Mouse (Mus musculus) stomach, embryonic 15.5 days (tissue): ENCODE results near the gene Tenm3. TPM values are rescaled to one million over a fixed set of nuclear protein-coding genes. Genes with fewer than 3 reads are reported as not detected.
A peak's percentile ranks its signal among the peaks of the same experiment; 100 is the strongest.

ENCODE experiments used
- ATAC-seq: fragments of 200-750 bp; cut with Nextera tagmentation; 2 replicates; pipeline ENCODE4 v1.8.0; 2017; ENCODE audit warnings: low read depth, moderate number of reproducible peaks, moderate TSS enrichment; ENCODE audit not compliant: insufficient read depth, low FRiP score
- H3K27ac ChIP-seq: fragments of 300-500 bp; sonication (generic); 2 replicates; pipeline ENCODE4 v1.5.1; 2015; ENCODE audit warnings: mild to moderate bottlenecking, inconsistent platforms
- H3K27me3 ChIP-seq: fragments of 300-500 bp; sonication (generic); replicated peaks from 2 replicates; pipeline ENCODE4 v1.6.1; 2015; ENCODE audit warnings: inconsistent platforms
- H3K36me3 ChIP-seq: fragments of 300-500 bp; sonication (generic); 2 replicates; pipeline ENCODE4 v1.6.1; 2015; ENCODE audit warnings: inconsistent platforms
- H3K4me1 ChIP-seq: fragments of 300-500 bp; sonication (generic); 2 replicates; pipeline ENCODE4 v1.6.1; 2015; ENCODE audit warnings: inconsistent platforms
- H3K4me2 ChIP-seq: fragments of 300-500 bp; sonication (generic); 2 replicates; pipeline ENCODE4 v1.6.1; 2015; ENCODE audit warnings: mild to moderate bottlenecking, inconsistent platforms
- H3K4me3 ChIP-seq: fragments of 300-500 bp; sonication (generic); replicated peaks from 2 replicates; pipeline ENCODE4 v1.5.1; 2015; ENCODE audit warnings: inconsistent platforms
- H3K9ac ChIP-seq: fragments of 300-500 bp; sonication (generic); 2 replicates; pipeline ENCODE4 v1.6.1; 2015; ENCODE audit warnings: inconsistent platforms
- H3K9me3 ChIP-seq: fragments of 300-500 bp; sonication (generic); 2 replicates; pipeline ENCODE4 v1.6.1; 2016; ENCODE audit warnings: inconsistent platforms
- WGBS: fragments of 180-500 bp; shearing (Covaris S2); methylation state at CpG from one replicate; pipeline ENCODE4 v1.1.7; 2015; 5-methylcytosine and 5-hydroxymethylcytosine counted together
- polyA plus RNA-seq: library from polyadenylated mRNA; unstranded; fragments of >200 nt; fragmentation: Nextera tagmentation; extraction: Ambion mirVana; gene quantifications from 2 replicates; pipeline ENCODE4 v1.2.1, GENCODE M21; 2015

Tenm3 gene
- polyA plus RNA-seq, 1 experiment from 2014 or later: 14.6 TPM

GRCm38 (mm10) chr8:48842516-48842990 lies 1.2 kb downstream of the Tenm3 start:
- H3K27me3 ChIP-seq: 0 out of 2 replicates have a peak, but pooled peaks cover 6% of the 10 kb centered on the region
- H3K9me3 ChIP-seq: no peaks in the 10 kb centered on the region
- peak overlapping the region; percentile 88 for H3K4me2 ChIP-seq
- ATAC-seq: no peak
- H3K9ac ChIP-seq: peak overlapping the region; percentile 50
- no peaks in the 10 kb centered on the region for H3K36me3 ChIP-seq
- peaks cover 11% of the 10 kb centered on the region; the same call in 1 of the 2 replicates for H3K4me1 ChIP-seq
- WGBS: 0% methylated on average over 11 of the region's 11 CpGs
- peak overlapping the region; percentile 78 for H3K4me3 ChIP-seq
- peak overlapping the region; percentile 72 for H3K27ac ChIP-seq

GRCm38 (mm10) chr8:48842035-48842434 lies 1.7 kb downstream of the Tenm3 start:
- Histone ChIP-seq H3K4me2 (peak overlapping the region; percentile 88), H3K4me3 (peak overlapping the region; percentile 78), H3K27ac (no peak overlapping the region), H3K27me3 (0 out of 2 replicates have a peak, but pooled peaks cover 6% of the 10 kb centered on the region), H3K4me1 (peaks cover 11% of the 10 kb centered on the region; the same call in 1 of the 2 replicates), H3K36me3 (no peaks in the 10 kb centered on the region), H3K9ac (peak overlapping the region; percentile 50; the same call in 1 of the 2 replicates), H3K9me3 (no peaks in the 10 kb centered on the region)
- WGBS: 10% methylated on average over 4 of the region's 4 CpGs
- ATAC-seq: no peak

- H3K27me3 ChIP-seq: no peaks in the 10 kb centered on the region
- H3K9ac ChIP-seq: no peak overlapping the region
- no peak for ATAC-seq
- no peak overlapping the region for H3K27ac ChIP-seq
- H3K4me1 ChIP-seq: no peaks in the 10 kb centered on the region
- no peak overlapping the region for H3K4me3 ChIP-seq
- no peak overlapping the region for H3K4me2 ChIP-seq
- 84% methylated on average over 2 of the region's 2 CpGs for WGBS
- H3K9me3 ChIP-seq: no peaks in the 10 kb centered on the region
- H3K36me3 ChIP-seq: no peaks in the 10 kb centered on the region
Measured at GRCm38 (mm10) chr8:48835745-48836144, 8.0 kb downstream of the Tenm3 start.

GRCm38 (mm10) chr8:48827454-48827853 lies 16.3 kb downstream of the Tenm3 start:
- ATAC-seq: no peak

GRCm38 (mm10) chr8:48825666-48826065 lies 18.1 kb downstream of the Tenm3 start:
- no peak for ATAC-seq
- 88% methylated on average over 7 of the region's 7 CpGs for WGBS

More at GRCm38 (mm10) chr8:48827454-48827853, 16.3 kb downstream of the Tenm3 start:
- Histone ChIP-seq H3K9me3 (no peaks in the 10 kb centered on the region), H3K4me3 (no peak overlapping the region), H3K36me3 (no peaks in the 10 kb centered on the region), H3K4me2 (no peak overlapping the region), H3K9ac (no peak overlapping the region), H3K4me1 (no peaks in the 10 kb centered on the region), H3K27me3 (no peaks in the 10 kb centered on the region), H3K27ac (no peak overlapping the region)
- 76% methylated on average over 9 of the region's 9 CpGs for WGBS

GRCm38 (mm10) chr8:48822291-48822690 lies 21.5 kb downstream of the Tenm3 start:
- H3K4me3 ChIP-seq: no peak overlapping the region
- H3K36me3 ChIP-seq: no peaks in the 10 kb centered on the region
- H3K4me1 ChIP-seq: no peaks in the 10 kb centered on the region
- no peaks in the 10 kb centered on the region for H3K9me3 ChIP-seq
- 79% methylated on average over 4 of the region's 4 CpGs for WGBS
- H3K9ac ChIP-seq: no peak overlapping the region
- no peak for ATAC-seq
- no peak overlapping the region for H3K4me2 ChIP-seq
- H3K27ac ChIP-seq: no peak overlapping the region
- H3K27me3 ChIP-seq: no peaks in the 10 kb centered on the region

More at GRCm38 (mm10) chr8:48825666-48826065, 18.1 kb downstream of the Tenm3 start:
- H3K27ac ChIP-seq: no peak overlapping the region
- no peaks in the 10 kb centered on the region for H3K4me1 ChIP-seq
- no peaks in the 10 kb centered on the region for H3K9me3 ChIP-seq
- no peak overlapping the region for H3K9ac ChIP-seq
- H3K36me3 ChIP-seq: no peaks in the 10 kb centered on the region
- no peak overlapping the region for H3K4me3 ChIP-seq
- H3K4me2 ChIP-seq: no peak overlapping the region
- H3K27me3 ChIP-seq: no peaks in the 10 kb centered on the region

GRCm38 (mm10) chr8:48819962-48820361 lies 23.8 kb downstream of the Tenm3 start:
- no peak overlapping the region for H3K4me3 ChIP-seq
- 23% methylated on average over 6 of the region's 6 CpGs for WGBS

GRCm38 (mm10) chr8:48819348-48819747 lies 24.4 kb downstream of the Tenm3 start:
- no peak overlapping the region; the same call in 1 of the 2 replicates for H3K27ac ChIP-seq
- peak overlapping the region; percentile 30; the same call in 1 of the 2 replicates for H3K4me2 ChIP-seq
- no peak overlapping the region for H3K9ac ChIP-seq
- ATAC-seq: no peak
- H3K27me3 ChIP-seq: no peaks in the 10 kb centered on the region
- no peaks in the 10 kb centered on the region for H3K9me3 ChIP-seq
- H3K4me3 ChIP-seq: no peak overlapping the region
- WGBS: 44% methylated on average over 5 of the region's 5 CpGs
- no peaks in the 10 kb centered on the region for H3K4me1 ChIP-seq
- H3K36me3 ChIP-seq: no peaks in the 10 kb centered on the region

More at GRCm38 (mm10) chr8:48819962-48820361, 23.8 kb downstream of the Tenm3 start:
- Histone ChIP-seq H3K9ac (no peak overlapping the region), H3K36me3 (no peaks in the 10 kb centered on the region), H3K9me3 (no peaks in the 10 kb centered on the region), H3K27ac (no peak overlapping the region), H3K27me3 (no peaks in the 10 kb centered on the region), H3K4me2 (no peak overlapping the region), H3K4me1 (no peaks in the 10 kb centered on the region)
- ATAC-seq: no peak

- Histone ChIP-seq H3K4me1 (no peaks in the 10 kb centered on the region), H3K36me3 (no peaks in the 10 kb centered on the region), H3K9ac (no peak overlapping the region), H3K4me3 (no peak overlapping the region), H3K27ac (no peak overlapping the region), H3K27me3 (no peaks in the 10 kb centered on the region), H3K9me3 (no peaks in the 10 kb centered on the region), H3K4me2 (peak overlapping the region; percentile 24)
- no peak for ATAC-seq
- 64% methylated on average over 13 of the region's 13 CpGs for whole genome bisulfite sequencing
Measured at GRCm38 (mm10) chr8:48816941-48817340, 26.8 kb downstream of the Tenm3 start.

- ATAC-seq: no peak
- H3K4me2 ChIP-seq: no peak overlapping the region
- 92% methylated on average over 1 of the region's 1 CpGs for WGBS
Measured at GRCm38 (mm10) chr8:48812196-48812741, 31.5 kb downstream of the Tenm3 start.

GRCm38 (mm10) chr8:48810615-48811014 lies 33.1 kb downstream of the Tenm3 start:
- H3K27me3 ChIP-seq: no peaks in the 10 kb centered on the region
- H3K4me2 ChIP-seq: no peak overlapping the region
- no peaks in the 10 kb centered on the region for H3K36me3 ChIP-seq
- no peaks in the 10 kb centered on the region for H3K9me3 ChIP-seq
- H3K4me3 ChIP-seq: no peak overlapping the region
- no peak overlapping the region for H3K27ac ChIP-seq
- H3K9ac ChIP-seq: no peak overlapping the region
- ATAC-seq: no peak
- no peaks in the 10 kb centered on the region for H3K4me1 ChIP-seq
- WGBS: 71% methylated on average over 1 of the region's 1 CpGs

More at GRCm38 (mm10) chr8:48812196-48812741, 31.5 kb downstream of the Tenm3 start:
- H3K9ac ChIP-seq: no peak overlapping the region
- H3K4me3 ChIP-seq: no peak overlapping the region
- no peaks in the 10 kb centered on the region for H3K4me1 ChIP-seq
- no peaks in the 10 kb centered on the region for H3K9me3 ChIP-seq
- no peak overlapping the region for H3K27ac ChIP-seq
- no peaks in the 10 kb centered on the region for H3K27me3 ChIP-seq
- no peaks in the 10 kb centered on the region for H3K36me3 ChIP-seq

- no peak overlapping the region for H3K9ac ChIP-seq
- 59% methylated on average over 3 of the region's 3 CpGs for WGBS
- peak; percentile 92 for ATAC-seq
- H3K4me2 ChIP-seq: no peak overlapping the region
- H3K4me1 ChIP-seq: no peaks in the 10 kb centered on the region
- no peaks in the 10 kb centered on the region for H3K36me3 ChIP-seq
- H3K4me3 ChIP-seq: no peak overlapping the region
- H3K27ac ChIP-seq: no peak overlapping the region
- no peaks in the 10 kb centered on the region for H3K9me3 ChIP-seq
- H3K27me3 ChIP-seq: no peaks in the 10 kb centered on the region
Measured at GRCm38 (mm10) chr8:48809104-48809503, 34.6 kb downstream of the Tenm3 start.
